Mouse (Mus musculus): Measurements from ENCODE around the gene Zfp93.
"Not testable (repeated sequence)": the region's sequence is repeated elsewhere in the genome, so short reads cannot be mapped to it uniquely, and the experiment has no call there.

Gene Zfp93

DNA sequence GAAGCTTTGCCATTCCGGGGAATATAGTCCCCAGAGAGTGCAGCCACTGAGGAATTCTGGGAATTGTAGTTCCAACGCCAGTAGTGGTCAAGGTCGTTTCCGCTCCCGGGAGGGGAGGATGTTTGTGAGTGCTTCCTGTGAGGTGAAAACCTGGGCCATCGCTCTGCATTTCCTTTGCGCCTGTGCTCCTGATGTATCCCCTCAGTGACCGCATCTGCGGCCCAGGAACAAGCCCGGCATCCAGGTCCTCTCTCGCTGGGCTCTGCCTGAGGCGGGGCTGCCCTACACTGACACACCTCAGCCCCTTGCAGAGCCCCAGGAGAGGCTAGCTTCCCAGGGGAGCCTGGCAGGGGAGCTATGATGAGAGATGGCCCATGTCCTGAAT lies at the start of gene Zfp93:
TSS of gene Zfp93 (plus strand) at position 133 of the 385 bp plus-strand sequence.
- peak; percentile 93 for DNase-seq

DNA sequence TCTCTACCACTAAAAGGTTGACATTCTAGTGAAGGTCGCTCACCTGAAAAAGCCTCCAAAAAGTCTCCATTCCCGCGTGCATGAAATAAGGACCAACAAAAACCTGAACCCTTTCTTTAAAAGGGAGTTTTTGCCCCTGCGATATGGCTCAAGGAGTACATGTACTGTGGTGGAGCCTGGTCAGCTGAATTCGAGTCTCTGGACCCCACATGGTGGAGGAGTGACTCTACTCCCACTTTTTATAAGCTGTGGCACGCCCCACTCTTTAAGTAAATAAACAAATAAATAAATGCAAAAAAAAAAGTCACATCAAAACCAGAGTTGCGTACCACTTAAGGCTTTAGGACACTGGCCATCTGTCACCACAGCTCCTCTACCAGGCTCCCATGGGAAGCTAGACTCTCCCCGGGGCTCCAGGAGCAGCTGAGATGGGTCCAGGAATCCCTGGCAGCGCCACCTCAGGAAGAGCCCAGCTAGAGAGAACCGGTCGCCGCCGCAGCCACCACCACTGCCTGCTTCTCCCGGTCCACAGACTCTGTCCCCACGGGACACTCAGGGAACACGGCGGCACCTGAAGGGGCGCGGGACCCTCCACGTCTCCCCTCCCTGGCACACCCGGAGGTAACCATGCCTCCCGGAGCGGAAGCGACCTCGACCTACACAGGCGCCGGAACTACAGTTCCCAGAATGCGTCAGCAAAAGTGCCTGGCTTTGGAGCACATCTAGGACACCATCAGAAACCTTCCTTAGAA lies 33.0 kb upstream of the Zfp93 start, which contains the start of gene Zfp109:
TSS of gene Zfp109 (minus strand) at position 521 of the 752 bp plus-strand sequence.
- peak; percentile 79 for DNase-seq

DNA sequence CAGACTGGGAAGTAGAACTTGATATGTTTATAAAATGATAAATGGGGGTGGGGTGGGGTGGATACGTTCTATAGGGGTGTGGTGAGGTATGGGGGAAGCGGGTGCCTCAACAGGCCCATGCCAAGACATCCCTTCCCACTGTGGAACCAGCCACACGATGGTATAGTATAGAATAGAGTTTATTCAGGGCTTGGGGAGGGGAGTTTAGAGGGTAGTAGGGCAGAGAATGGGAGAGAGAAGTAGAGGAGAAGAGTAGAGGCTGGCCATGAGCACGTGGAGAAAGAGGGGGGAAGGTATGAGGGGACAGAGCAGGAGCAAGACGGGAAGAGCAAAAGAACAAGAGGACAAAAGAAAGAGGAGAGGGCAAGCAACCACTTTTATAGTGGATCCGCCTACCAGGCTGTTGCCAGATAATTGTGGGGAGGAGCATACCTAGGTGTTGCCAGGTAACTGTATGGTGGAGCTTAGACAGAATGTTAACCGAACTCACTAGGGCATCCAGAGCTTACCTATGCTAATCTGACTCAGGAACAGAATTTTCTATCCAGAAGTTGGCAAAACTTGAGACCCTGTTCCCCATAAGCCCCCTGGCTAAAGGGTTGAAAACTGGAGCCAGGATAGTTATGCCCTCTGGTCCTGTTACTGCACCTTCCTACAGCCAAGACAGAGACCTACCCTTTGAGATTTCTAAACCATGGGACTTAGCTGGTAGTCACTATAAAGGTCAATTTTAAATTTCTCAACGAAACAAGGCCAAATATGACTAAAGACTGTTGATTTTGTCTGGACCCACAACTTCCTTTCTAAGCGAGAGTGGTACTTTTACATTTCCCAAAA lies 16.2 kb upstream of the Zfp93 start:
- DNase-seq = no peak

- DNase-seq = peak; percentile 94
Measured at GRCm38 (mm10) chr7:24254633-24255474, 15.4 kb upstream of the Zfp93 start, which contains the start of gene Zfp108. TSS of gene Zfp108 (plus strand) at chr7:24254794.

DNA sequence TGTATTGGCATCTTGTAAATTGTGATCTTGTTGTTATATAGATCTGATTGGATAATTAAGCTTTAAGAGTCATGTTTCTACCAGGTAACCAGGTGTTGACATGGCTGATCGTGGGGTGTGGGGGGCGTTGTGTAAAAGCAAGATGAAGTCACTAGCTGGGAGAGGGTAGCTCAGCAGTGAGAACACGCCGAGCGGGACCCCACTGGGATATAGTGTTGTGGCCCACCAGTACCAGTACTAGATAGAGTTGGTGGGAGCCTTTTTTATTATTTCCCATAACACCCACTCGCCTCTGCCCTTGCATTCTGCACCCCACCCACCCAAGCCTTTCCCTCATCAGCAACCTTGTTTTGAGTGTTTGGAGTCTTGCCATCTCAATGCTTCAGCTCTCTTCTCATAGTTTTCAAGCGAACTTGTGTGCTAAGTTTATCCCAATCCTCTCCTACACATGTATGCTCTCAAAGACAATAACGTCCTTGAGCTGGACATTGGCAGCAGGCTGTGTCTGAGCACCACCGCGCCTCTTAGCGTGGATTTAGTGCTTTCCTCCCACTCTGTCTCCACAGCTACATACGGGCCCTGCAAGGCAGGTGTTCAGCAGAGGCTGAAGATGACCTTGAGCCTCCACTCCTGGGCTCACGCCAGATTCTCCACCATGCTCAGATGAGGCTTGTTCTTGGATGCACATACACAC lies 10.8 kb upstream of the Zfp93 start:
- DNase-seq = no peak

DNA sequence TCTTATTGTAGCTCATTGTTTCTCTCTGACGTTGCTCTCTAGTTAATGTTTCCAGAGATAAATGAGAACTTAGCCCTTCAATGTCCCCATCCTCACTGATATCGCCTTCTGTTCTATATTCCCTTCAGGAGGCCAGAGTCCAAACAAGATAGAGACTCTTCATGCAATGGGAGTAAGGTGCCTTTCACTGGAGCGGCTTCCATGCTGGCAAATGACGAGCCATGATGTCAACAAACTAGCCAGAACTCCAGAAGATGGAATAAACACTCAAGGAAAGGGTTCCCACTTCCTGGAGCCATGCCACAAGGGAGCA lies 10.3 kb upstream of the Zfp93 start:
- no peak for DNase-seq

DNA sequence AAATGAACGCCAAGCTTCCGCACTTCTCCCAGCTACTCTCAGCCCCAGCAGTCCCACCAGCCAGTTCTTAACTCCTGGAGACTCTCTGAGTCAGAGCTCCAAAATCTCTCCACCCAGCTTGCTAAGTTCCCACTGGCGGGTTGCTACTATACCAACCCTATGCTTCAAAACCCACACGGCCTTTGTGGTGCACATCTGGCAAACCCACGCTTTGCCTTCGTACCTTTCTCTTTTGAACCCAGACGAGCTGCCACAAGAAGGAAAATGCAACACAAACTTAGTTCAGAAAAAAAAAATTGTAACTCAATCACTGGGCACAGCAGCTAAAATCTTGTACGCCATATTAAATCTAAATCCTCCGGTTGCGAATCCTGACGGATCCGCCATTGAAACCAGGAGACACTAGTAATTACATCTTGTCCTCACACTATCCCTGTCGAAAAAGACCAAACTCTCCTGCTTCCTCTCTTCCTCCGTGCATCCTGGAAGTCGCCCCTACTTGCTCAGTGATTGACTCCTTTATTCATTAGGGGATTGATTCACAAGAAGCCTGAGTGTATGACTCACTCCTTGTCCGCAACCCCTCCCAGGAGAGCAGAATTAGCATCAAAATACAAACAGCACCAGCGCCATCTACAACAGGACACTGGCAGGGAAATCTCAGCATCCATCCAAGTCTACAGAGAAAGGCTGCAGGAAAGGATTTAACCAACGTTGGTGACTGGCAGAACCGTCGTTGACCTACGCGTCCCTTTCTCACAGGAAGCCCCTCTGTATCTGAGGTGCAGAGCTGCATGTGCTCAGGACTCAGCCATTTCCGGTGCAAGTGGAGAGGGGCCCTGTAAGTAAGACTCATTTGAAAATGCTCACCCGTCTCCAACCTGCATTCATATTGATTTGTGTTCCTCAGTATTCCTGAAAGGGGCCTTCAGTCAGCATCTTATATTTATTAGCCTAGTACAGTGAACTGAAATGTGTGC lies 1.8 kb upstream of the Zfp93 start:
- DNase-seq = no peak

DNA sequence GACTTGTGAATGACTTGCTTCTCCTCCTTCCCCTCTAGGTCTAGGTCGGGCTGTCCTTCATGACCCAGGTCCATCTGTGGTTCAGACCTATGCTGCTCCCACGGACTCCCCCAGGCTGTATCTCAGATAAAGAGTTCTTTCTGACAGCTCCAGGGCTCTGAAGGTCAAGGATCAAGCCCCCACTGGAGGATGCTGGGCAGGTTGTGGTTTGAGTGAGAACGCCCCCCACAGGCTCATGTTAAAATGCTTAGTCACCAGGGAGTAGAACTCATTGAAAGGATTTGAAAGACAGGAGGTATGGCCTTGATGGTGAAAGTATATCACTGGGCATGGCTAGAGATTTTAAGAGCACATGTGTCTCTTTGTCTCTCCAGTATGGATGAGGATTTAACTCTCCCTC lies 964 bp upstream of the Zfp93 start:
- DNase-seq = peak; percentile 48

GRCm38 (mm10) chr7:24269667-24270287 lies 443 bp upstream of the Zfp93 start:
- DNase-seq = peak; percentile 38

- no peak for DNase-seq
Measured at GRCm38 (mm10) chr7:24271191-24271590, 971 bp downstream of the Zfp93 start.

GRCm38 (mm10) chr7:24274456-24274855 lies 4.2 kb downstream of the Zfp93 start:
- no peak for DNase-seq

GRCm38 (mm10) chr7:24278771-24279170 lies 8.6 kb downstream of the Zfp93 start:
- DNase-seq = not testable (repeated sequence)

- DNase-seq = no peak
Measured at GRCm38 (mm10) chr7:24280031-24280857, 10.0 kb downstream of the Zfp93 start.

DNA sequence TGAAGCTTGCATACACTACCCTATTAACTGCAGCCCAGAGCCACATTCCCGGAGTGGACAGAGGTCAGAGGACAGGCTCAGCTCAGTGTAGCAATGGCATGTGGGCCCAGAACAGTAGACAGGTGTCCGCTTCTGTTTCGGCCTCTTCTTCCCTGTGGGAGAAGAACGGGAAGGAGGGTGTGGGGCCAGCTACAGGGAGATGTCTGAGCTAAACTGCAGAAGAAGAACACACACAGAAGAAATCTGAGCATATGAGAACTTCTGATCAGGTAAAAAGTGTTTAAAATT lies 10.6 kb downstream of the Zfp93 start:
- no peak for DNase-seq

DNA sequence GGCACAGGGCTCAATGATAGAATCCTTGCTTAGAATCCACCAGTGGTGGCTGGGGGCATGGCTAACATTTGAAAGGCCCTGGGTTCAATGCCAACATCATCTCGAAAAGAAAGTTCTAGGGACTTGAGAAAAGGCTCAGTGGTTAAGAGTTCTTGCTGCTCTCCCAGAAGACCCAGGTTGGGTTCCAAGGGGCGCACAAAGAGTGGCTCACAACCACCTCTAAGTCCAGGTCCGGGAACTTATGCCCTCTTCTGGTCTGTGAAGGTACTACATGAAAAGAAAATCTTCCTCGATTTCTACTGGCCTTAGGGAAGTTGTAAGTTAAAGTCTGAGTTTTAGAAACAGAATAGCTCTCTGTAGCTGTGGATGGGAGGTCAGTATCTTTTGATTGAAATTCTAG lies 15.9 kb downstream of the Zfp93 start:
- no peak for DNase-seq

GRCm38 (mm10) chr7:24286916-24287315 lies 16.7 kb downstream of the Zfp93 start:
- no peak for DNase-seq

DNA sequence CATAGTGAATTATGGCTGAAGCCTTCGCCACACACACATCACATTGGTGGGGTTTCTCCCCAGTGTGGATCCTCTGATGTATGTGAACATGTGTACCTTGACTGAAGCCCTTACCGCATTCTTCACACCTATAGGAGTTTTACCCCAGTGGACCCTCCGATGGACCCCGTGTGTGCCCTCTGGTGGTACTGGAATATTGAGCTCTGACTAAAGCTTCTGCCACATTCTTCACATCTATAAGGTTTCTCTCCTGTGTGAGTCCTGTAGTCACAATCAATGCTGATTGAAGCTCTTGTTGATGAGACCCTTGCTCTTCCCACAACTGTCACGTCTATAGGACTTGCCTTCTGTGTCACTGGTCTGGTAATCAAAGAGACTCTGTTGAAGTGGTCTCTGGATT lies 17.4 kb downstream of the Zfp93 start:
- no peak for DNase-seq

DNA sequence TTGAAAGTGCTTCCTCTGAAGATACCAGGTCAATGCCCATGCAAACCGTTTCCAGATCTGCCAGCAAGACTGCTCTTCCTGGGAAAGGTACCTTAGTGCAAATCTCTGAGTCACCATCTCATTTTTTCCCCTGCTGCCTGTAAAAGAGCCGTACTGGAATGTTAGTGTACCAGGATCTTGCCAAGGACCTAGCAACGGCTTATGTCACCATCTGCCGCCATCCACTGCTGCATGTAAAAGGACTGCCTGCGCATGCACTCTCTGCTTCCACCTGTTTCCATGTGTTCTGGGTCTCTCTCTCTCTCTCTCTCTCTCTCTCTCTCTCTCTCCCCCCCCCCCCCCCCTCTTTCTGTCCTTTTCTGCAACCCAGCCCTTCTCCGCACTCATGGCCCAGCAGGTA lies 18.3 kb downstream of the Zfp93 start:
- no peak for DNase-seq

DNA sequence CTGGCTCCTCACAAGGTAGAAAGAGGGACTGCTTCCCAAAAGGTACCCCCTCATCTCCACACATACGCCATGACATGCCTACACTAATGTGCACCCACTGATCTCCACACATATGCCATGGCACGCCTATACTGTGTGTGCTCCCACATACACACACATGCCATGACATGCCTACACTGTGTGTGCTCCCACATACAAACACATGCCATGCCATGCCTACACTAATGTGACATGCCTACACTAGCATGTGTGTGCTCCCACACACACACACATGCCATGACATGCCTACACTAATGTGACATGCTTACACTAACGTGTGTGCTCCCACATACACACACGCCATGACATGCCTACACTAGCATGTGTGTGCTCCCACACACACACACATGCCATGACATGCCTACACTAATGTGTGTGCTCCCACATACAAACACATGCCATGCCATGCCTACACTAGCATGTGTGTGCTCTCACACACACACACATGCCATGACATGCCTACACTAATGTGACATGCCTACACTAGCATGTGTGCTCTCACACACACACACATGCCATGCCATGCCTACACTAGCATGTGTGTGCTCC lies 20.0 kb downstream of the Zfp93 start:
- DNase-seq = no peak

Measured in cerebellum, adult 9-10 months (tissue).